Mouse (Mus musculus): ENCODE results near the gene Slc25a44. TPM values are rescaled to one million over a fixed set of nuclear protein-coding genes. Genes with fewer than 3 reads are reported as not detected.
"Not testable (repeated sequence)": the region's sequence is repeated elsewhere in the genome, so short reads cannot be mapped to it uniquely, and the experiment has no call there.

Slc25a44 gene
- total RNA-seq, 2 experiments from 2014 or later = 68.6 to 69.1 TPM

DNA sequence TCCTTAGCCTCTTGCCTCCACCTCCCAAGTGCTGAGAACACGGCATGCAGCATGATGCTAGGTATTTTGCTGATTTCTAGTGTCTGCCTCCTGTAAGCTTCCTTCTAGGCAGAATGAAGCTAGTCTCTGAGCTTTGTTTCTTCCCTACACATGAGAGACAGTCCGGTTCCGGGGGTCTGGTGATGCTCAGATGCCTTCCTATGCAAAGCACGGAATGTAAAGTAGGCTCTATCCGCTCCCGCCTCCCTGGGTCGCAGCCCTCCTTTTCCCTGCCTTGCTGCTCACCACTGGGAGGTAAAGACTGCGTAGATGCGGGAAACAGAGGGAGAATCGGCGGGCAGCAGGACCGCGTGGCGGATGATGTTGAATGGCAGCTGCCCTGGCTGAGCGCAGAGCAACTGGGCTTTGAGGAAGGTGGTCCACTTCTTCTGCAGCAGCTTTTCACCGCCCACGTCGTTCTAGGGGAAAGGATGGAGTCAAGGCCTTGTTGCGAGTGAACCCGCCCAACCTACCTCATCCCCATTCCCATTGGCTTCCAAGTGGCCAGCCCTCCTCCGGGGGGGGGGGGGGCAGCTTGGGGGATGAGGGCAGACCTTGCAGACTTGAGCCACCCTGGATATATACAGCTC, 24.6 kb upstream of the Slc25a44 start:
- no peak for DNase-seq

DNA sequence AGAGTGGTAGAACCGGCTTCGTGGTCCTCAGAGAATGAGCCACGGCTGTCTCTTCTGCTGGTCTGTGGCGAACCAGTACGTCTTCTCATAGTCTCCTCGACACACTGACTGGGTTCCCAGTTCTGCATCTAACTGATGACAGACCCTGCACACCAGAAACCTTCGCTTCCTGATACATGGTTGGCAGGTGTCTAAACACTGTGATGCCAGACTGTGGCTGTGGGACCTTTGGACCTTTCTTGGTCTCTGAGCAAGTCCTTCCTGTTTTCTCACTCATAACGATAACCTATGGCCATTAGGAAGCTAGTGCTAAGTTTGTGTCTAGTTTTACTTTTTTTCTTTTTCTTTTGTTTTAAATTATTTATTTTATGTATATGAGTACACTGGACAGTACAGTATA, 23.5 kb upstream of the Slc25a44 start:
- no peak for DNase-seq

DNA sequence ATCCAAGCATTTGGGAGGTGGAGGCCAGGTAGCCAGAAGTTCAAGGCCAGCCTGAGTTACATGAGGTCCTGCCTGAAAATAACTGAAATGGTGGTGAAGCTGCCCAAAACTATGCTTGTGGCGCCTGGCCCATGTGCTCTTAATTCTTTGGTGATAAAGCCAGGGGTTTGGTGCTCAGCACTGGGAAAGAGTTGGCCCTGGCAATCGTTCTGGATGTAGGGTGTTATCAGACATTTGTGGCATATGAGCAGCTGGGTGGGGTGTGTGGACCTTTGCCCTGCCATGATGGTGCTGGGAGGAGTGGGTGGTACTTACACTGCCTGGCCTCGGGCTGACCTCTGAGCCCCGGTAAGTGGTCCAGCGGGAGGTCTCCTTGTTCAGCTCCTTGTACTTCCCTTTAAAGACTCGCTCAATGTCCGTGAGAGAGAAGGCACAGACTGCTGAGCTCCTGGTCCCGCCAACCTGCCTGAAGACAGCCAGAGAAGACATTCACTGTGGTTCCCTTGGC, 22.8 kb upstream of the Slc25a44 start:
- no peak for DNase-seq

DNA sequence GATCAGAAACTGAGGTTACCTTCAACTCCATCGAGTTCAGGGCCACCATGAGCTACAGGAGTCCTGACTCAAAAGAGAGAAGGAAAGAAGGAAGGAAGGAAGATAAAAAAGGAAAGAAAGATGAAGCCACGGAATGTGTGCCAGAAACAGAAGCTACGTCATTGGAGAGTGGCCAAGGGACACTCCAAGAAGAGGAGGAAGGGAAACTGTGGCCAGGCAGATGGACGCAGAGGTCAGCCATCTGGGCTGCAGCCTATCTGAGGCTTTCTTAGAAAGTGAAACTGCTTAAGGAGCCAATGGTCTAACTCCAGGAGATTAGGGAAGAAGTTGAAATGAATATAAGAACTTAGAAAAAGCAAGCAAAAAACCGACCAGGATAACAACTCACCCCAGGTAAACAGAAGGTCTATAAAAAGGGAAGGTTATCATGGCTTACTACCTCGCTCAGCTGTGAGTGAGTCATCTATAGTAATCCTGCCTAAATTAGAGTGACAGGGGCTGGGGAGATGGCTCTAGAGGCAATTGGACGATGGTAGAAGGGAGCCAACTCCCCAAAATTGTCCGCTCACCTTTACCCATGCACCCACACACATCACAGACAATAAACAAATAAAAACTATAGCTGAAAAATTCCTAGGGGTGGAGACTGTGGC, 21.7 kb upstream of the Slc25a44 start:
- DNase-seq = no peak

DNA sequence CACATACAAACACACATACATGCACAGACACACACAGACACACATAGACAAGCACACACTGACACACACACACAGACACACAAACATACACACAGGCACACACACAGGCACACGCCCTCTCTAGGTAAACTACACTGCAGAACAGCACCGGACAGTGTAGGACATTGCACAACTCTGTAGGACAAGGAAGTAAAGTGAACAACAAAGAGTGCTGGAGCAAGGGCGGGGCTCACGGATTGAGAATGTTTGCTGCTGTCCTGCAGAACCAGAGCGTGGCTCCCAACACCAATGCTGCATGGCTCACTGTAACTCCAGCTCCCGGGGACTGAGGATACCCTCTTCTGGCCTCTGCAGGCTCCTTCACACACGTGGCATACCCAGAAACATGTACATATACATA, 17.9 kb upstream of the Slc25a44 start:
- no peak for DNase-seq

DNA sequence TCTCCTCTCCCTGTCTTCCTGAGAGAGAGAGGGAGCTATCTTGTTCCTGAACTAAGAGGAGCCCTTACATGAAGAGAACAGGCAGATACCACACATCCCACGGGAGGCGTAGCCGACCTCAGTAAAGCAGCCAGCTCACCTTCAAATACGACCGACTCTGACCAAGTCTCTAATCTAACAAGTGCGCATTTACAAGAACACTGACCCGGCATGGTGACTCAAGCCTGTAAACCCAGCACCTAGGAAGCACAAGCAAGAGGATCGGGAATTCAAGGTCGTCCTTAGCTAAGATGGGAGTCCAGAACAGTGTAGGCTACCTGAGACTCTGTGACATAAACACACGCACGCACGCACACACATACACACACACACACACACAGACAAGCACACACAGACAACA, 17.5 kb upstream of the Slc25a44 start:
- no peak for DNase-seq

DNA sequence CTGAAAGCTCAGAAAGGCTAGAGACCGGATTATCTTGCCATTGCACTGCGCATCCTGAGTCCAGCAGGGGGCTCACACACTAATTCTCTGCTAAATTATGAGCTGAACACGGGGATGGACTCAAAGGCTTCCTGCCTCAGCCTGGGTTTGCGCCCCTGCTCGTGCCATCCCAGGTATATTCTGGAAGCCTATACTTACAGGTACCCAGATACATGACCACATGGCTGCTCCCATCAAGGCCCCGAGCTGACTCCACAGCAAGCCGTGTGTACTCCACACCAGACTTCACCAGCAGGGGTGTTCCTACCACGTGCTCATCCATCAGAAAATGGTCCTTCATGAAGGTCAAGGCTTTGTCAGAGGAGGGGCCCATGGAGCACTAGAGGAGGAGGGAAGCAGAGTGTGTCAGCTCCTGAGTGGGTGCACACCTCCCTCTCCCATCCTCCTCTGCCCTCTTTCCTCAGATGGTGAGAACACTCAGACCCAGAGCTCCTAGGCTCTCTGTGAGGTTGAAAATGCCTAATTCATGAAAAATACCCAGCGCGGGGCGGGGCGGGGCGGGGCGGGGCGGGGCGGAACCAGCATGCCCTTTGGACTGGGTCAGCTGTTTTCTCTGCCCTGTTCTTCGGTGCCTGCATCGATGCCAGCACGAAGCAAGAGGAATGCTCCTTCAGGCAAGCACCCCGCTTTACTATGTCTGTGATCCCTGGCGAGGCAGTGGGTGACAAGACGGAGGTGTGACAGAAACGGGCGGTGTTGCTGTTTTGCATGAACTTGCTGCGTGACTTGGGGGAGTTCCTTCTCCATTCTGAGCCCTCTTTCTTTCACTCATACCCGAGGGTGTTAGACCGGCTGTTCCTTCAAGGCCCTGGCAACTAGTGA, 15.8 kb upstream of the Slc25a44 start:
- peak in 1 of 2 experiments; percentile 34 for DNase-seq

DNA sequence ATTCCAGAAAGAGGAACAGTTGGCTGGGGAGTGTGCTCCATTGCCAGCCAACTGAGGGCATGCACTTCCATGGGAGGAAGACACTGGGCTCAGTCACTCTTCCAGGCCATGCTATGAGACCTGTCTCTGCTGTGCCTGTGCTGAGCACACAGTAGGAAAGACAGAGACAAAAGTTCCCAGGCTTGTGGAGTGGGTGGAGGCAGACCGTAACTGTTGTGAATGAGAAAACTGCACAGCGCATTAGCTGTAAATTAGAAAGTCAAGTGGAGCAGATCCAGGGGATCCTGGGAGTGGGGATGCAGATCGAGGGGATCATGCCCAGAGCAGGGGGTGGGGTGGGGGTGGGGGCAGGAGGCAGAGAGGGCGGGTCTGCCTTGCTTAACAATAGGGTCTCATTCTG, 14.6 kb upstream of the Slc25a44 start:
- DNase-seq = no peak

DNA sequence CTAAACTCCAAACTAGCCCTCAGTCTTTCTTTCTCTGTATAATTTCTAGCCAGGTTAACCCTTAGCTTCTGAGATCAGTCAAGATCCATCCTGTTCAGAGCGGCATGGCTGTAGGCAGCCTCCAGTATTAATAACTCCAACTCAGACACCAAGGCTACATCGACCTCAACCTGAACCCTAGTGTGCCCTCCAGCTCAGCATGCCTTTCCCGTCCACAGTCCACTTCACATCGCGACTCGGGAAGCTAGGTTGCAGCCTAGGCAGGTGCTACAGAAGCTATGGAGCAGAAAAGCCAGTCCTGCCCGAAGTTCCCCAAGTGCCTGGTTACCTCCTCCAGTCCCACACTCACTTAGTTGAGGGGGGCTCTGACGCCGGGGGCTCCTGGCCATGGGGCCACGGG, 12.5 kb upstream of the Slc25a44 start:
- DNase-seq = no peak

DNA sequence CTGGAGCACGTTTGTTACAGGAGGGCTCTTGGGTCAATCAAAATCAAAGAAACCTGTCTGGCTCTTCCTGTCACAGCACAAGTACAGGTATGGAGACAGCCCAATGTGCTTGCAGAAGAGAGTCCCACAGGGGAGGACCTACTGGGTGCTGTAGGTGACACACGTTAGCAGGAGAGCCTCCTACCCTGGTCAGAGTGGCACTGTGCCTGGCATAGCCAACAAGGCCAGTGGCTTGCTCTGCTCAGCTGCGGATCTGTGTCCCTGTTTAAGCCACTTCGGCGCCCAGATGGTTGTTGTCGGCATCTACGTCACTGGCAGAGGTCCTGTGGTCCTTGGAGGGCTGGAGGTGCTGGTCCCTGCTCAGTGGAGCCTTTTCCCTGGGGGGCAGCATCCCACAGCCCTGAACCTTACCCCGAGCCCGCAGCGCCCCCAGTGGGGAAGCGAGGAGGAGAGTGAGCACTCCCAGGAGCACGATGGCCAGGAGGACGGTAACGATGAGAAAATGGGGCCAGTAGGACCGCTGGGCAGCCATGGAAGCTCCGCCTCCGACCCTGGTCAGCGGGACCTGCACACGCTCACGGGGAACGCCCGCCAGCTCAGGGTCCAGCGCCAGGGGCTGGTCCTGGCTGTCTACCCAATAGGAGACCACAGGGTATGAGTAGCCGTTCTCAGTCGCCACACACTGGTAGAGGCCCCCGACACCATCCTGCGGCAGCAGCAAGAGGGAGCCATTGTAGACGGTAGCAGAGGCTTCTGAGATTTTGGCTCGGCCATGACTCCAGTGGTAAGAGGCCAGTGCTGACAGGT, 11.7 kb upstream of the Slc25a44 start:
- DNase-seq = peak; percentile 51 to 54

DNA sequence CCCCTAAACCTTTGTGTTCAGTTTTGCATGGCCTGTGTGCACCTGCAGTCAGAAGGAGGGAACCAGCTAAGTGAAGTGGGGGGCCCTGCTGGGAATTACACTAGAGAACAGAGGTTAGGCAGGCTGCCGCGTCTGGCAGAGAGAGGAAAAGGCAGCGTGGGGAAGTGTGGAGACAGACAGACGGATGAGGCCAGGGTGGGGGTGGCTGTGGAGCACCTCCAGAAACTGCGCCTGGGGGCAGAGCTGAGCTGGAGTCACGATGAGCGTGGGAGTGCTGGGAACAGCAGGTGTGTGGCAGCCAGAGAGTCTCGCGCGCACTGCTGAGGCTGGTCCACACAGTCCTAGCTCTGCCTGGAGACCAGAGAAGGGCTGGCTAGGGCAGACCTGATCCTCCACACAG, 10.6 kb upstream of the Slc25a44 start:
- DNase-seq = peak; percentile 65 to 78

DNA sequence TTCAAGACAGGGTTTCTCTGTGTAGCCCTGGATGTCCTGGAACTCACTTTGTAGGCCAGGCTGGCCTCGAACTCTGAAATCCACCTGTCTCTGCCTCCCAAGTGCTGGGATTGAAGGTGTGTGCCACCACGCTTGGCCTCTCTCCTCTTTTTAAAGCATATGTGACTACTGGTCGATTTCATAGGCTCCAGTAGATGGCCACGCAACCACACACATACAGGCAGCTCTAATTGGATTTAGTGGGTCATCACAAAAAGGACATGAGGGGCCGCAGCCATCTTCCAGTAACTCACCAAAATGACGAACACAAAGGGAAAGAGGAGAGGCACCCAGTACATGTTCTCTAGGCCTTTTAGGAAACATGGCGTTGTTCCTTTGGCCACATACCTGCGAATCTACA, 3.7 kb upstream of the Slc25a44 start:
- not testable (repeated sequence) for DNase-seq

DNA sequence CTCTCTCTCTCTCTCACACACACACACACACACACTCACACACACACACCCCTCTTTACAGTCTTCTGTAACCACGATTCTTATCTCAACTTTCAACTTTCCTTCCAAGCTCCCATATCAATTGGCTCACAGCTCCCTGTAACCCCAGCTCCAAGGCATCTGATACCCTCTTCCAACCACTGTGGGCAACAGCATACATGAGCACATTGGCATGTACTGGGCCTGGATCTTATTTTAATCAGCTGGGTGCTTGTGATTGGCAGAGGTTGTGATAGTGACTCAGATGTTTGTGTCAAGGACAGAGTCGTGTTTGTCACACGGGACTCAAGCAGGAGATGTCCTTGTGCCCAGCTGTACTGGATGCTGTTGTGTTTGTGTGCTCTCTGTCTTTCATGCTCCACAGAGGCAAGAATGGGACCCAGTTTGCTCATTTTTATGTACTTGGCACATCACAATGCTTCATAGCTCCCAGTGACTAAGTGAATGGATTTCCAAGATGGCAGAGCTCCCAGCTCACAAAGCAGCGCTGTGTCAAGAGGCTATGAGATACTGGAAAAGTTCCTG, 2.5 kb upstream of the Slc25a44 start:
- no peak for DNase-seq

DNA sequence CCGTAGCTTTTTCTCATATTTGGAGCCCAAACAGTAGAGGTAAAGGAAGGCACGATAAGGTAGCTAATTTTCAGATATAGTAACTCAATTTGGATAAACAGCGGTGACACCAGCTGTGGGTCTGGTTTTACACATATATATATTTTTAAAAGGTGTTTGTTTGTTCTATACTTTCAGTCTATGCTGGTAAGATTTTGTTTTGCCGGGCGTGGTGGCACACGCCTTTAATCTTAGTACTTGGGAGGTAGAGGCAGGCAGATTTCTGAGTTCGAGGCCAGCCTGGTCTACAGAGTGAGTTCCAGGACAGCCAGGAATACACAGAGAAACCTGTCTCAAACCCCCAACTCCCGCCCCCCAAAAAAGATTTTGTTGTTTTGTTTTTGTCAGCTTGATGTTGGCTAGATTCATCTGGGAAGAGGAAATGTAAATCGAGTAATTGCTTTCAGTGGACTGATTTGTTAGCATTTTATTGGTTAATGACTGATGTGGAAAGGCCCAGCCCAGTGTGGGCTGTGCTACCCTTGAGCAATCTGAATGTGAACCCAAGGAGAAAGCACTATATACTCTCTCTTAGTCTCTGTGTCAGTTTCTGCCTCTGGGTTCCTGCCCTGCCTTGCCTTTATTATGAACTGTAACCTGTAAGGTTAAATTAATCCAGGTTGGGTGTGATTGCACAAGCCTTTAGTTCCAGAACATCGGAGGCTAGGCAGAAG, 925 bp upstream of the Slc25a44 start:
- no peak for DNase-seq

DNA sequence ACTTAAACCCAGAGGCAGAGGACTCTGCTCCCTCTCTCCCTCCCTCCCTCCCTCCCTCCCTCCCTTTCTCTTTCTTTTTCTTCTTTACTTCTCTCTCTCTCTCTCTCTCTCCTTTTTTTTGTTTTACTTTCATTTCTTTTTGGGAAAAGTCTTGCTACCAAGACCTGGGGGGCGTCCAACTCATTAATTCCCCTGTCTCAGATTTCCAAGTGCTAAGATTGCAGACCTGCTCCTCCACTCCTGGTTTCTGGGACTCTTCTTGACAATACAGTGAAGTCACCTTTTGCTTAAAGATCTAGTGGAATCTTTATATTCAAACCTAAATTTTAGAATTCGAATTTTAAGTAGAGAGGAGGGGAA, 371 bp upstream of the Slc25a44 start:
- no peak for DNase-seq

DNA sequence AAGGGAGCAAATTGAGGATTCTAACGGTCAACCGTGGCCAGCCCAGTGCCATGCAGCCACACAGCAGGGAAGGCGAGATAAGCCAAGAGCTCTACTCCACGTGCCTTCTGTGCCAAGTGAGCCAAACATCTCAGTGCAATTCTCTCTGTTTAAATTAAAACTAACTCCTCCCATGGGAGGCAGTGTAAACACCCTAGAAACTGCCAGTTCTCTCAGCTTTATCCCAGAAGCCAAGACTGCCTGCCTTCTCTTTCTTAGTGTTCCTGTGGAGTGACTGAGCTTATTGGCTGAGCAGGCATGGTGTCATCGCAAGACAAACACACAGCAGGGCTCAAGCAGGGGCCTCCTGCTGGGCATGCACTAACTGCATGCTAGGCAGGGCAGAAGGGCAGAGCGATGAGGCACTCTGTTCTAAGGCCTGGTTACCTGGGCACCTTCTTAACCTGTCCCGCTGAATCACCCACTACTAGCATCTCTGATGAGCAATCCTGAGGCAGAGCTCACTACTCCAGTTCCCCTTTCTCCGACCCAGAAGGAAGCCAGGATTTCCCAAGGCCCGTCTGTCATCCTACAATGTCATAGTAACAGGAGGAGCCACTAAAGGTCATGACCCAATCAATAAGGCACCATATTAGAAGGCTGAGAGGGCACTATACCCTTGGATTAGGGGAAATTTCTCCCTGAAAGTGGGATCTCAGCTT, 2.8 kb downstream of the Slc25a44 start:
- DNase-seq = peak in 1 of 2 experiments; percentile 25

DNA sequence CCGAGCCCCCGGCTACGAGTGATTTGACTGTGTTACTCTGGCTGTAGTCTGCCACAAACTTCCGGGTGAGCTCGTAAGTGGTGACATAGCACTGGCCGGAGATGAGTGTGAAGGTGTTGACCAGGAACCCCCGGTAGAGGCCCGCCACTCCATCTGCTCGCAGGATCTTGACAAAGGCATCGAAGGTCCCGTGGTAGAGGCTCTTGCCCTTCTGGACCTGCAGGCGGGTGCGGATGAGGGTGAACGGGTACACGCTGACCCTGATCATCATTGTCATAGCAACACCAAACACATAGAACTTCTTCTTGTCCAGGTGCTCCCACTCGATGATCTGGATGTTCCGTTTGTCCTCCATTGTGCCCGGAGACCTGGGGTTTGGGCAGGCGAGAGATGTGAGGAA, 4.2 kb downstream of the Slc25a44 start:
- no peak for DNase-seq

DNA sequence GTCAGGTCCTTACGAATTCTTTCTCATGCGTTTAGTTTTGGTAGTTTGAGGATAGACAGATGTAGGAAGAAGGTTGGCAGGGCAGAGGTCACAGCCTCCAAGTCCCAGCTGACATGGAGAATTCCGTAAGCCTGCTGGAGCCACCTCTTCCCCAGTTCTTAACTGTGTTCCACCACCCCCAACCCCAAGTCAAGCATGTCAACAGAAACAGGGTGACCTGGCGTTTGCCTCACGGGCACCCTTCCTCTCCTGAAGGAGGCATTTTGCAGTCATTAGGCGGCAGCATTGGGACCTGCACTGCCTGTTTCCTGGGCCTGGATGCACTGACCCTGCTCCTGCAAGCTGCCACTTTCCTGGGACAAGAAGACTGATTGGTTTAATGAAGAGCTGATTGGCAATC, 6.9 kb downstream of the Slc25a44 start:
- DNase-seq = no peak

DNA sequence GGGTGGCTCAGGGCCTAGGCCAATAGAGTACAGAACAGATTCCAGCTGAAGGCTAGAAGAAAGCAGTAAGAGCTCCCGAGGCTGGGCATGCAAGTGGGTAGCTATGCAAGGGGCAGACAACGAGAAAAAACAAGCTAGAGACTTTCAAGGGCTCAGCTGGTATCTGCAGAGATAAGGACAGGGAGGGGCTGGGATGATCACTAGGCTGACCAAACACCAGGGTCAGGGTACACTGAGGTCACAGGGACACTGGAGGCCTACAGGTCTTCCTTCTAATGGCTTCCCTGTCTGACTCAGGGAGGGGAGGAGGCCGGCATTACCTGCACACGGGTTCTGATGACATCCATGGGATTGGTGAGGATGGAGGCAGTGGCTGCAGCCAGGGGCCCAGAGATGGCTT, 9.3 kb downstream of the Slc25a44 start:
- no peak for DNase-seq

DNA sequence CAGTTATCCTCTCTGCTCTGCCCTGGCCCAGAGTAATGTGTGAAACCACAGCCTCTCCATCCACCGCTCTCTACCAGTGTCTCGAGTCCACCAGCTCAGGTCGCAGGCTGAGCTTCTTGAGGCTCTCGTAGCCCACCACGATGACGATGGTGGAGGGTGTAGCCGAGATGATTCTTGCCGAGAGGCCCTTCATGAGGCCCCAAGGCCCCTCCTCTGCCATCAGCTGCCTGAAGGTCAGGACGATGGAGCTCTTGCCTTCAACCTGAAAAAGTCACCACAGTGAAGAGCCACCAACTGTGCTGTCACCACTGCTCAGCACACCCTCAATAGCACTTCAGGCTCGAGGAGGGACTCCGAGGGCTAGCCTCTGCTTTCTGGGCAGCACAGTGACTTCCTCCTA, 12.3 kb downstream of the Slc25a44 start:
- no peak for DNase-seq

DNA sequence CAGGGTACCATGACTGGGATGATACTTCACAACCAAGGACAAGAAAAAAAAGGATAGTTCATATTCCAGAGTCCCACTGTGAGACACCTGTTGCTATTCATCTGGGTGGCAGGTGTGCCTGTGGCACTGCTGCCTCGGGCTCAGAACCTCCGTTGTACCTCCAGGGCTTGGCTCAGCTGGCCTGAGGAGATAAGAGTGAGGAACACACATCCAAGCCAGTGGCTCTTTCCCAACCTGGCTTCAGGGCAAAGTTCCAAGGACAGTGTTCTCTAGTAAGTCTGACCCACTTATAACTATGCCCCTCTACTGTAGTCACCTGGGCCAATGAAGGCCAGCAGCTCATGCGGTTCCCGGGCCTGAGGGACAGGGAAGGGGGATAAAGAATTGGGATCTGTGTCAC, 13.3 kb downstream of the Slc25a44 start:
- DNase-seq = no peak

Data from layer of hippocampus, postnatal 36 days (tissue).